Mouse (Mus musculus) heart, embryonic 13.5 days (tissue): ENCODE measurements around the gene Scrn1. TPM values are rescaled to one million over a fixed set of nuclear protein-coding genes. Genes with fewer than 3 reads are reported as not detected.

ENCODE experiments used
- ATAC-seq: fragments of 200-750 bp; cut with Nextera tagmentation; 2 replicates; pipeline ENCODE4 v1.8.0; 2017; ENCODE audit warnings: moderate TSS enrichment; ENCODE audit not compliant: insufficient number of reproducible peaks, low FRiP score, low TSS enrichment; ENCODE audit errors: extremely low read depth
- H3K27ac ChIP-seq: fragments of 300-500 bp; sonication (generic); replicated peaks from 2 replicates; pipeline ENCODE4 v1.5.1; 2015; ENCODE audit warnings: moderate library complexity, mild to moderate bottlenecking, inconsistent platforms
- H3K27me3 ChIP-seq: fragments of 300-500 bp; sonication (generic); replicated peaks from 2 replicates; pipeline ENCODE4 v1.6.1; 2015; ENCODE audit warnings: mild to moderate bottlenecking, inconsistent platforms
- H3K36me3 ChIP-seq: fragments of 300-500 bp; sonication (generic); 2 replicates; pipeline ENCODE4 v1.6.1; 2015; ENCODE audit warnings: mild to moderate bottlenecking, inconsistent platforms
- H3K4me1 ChIP-seq: fragments of 300-500 bp; sonication (generic); 2 replicates; pipeline ENCODE4 v1.6.1; 2015; ENCODE audit warnings: inconsistent platforms
- H3K4me2 ChIP-seq: fragments of 300-500 bp; sonication (generic); 2 replicates; pipeline ENCODE4 v1.6.1; 2015; ENCODE audit warnings: inconsistent platforms, mild to moderate bottlenecking, moderate library complexity
- H3K4me3 ChIP-seq: fragments of 300-500 bp; sonication (generic); 2 replicates; pipeline ENCODE4 v1.5.1; 2015; ENCODE audit warnings: moderate library complexity, mild to moderate bottlenecking, inconsistent platforms
- H3K9ac ChIP-seq: fragments of 300-500 bp; sonication (generic); 2 replicates; pipeline ENCODE4 v1.6.1; 2015; ENCODE audit warnings: inconsistent platforms, mild to moderate bottlenecking, moderate library complexity
- H3K9me3 ChIP-seq: fragments of 300-500 bp; sonication (generic); 2 replicates; pipeline ENCODE4 v1.6.1; 2016; ENCODE audit warnings: inconsistent platforms
- WGBS: fragments of 180-500 bp; shearing (Covaris S2); methylation state at CpG from one replicate; pipeline ENCODE4 v1.1.7; 2015; ENCODE audit warnings: mixed read lengths; 5-methylcytosine and 5-hydroxymethylcytosine counted together
- polyA plus RNA-seq: library from polyadenylated mRNA; unstranded; fragments of >200 nt; fragmentation: Nextera tagmentation; extraction: Ambion mirVana; gene quantifications from 2 replicates; pipeline ENCODE4 v1.2.1, GENCODE M21; 2015

The Scrn1 gene
- polyA plus RNA-seq, 1 experiment from 2014 or later: 9.5 TPM

DNA sequence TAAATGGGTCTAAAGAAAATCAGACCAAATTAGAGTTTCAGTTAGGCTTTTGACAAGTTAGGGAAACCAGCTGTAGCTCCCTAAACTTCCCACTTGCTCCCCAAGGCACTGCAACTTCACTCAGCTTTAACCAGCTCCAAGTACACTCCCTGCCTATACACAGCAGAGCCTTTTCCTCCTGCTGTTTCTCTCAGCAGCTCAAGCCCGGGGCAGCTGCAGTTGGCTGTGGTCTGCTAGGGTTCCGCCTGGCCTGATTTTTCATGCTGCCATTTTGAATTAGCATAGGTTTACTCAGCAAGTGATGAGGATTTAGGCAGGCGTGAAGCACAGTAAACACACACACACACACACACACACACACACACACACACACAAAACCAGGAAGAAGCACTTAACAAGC is 1.3 kb downstream of the Scrn1 start:
- Histone ChIP-seq H3K4me3 (peak overlapping the region; percentile 69), H3K4me2 (peak overlapping the region; percentile 97), H3K27ac (peak overlapping the region; percentile 45; the same call in 1 of the 2 replicates), H3K9me3 (no peaks in the 10 kb centered on the region), H3K36me3 (no peaks in the 10 kb centered on the region), H3K9ac (no peak overlapping the region), H3K27me3 (peaks cover 20% of the 10 kb centered on the region), H3K4me1 (peaks cover 27% of the 10 kb centered on the region)
- ATAC-seq: no peak
- 34% methylated on average over 3 of the region's 3 CpGs for WGBS

DNA sequence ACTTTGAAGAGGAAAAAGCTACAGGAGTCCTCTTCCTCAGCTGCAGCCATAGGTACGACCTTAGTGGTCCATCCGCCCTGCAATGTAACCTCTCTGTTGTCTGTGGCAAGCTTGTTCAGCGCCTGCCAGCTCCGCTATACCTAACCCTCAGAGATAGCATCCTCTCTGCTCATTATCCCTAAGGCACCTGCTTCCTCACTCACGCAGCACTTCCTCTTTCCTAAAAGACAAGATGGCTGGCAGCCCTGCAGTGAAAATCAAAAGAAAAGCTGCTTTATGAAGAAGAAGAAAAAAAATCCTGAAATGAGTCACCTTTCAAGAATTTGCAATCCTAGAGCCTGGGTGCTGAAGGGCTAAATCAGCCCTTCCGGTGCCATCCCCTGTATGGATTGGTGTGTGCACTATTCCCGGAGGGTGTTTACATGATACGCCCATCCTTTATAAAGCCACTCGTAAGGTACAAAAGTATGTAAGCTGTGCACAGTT is 1.7 kb downstream of the Scrn1 start:
- H3K4me3 ChIP-seq: peak overlapping the region; percentile 69; the same call in 1 of the 2 replicates
- no peaks in the 10 kb centered on the region for H3K36me3 ChIP-seq
- peaks cover 27% of the 10 kb centered on the region for H3K4me1 ChIP-seq
- no peak for ATAC-seq
- H3K27me3 ChIP-seq: peaks cover 20% of the 10 kb centered on the region
- H3K27ac ChIP-seq: peak overlapping the region; percentile 45; the same call in 1 of the 2 replicates
- WGBS: 66% methylated on average over 9 of the region's 9 CpGs
- peak overlapping the region; percentile 97 for H3K4me2 ChIP-seq
- H3K9ac ChIP-seq: no peak overlapping the region
- no peaks in the 10 kb centered on the region for H3K9me3 ChIP-seq

DNA sequence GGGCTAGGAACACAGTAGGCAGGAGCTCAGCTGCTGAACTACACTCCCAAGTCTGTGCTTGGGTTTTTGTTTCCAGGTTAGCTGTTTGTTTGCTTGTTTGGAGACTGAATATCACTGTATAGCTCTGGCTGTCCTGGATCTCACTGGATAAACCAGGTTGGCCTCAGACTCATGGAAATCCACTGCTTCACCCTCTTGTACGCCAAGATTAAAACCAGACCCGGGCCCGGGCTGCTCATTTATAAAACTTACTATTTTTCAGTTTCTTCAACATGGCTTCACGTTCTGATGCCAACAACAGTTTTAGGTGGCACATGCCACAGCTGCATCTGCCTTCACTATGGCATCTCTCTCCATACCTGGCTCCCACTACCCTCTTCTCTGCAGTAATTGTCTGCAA is 2.7 kb downstream of the Scrn1 start:
- Histone ChIP-seq H3K36me3 (no peaks in the 10 kb centered on the region), H3K9me3 (no peaks in the 10 kb centered on the region), H3K4me3 (no peak overlapping the region), H3K9ac (no peak overlapping the region), H3K27me3 (peaks cover 20% of the 10 kb centered on the region), H3K4me2 (no peak overlapping the region), H3K4me1 (peaks cover 27% of the 10 kb centered on the region), H3K27ac (no peak overlapping the region)
- WGBS: 86% methylated on average over 4 of the region's 4 CpGs
- no peak for ATAC-seq

DNA sequence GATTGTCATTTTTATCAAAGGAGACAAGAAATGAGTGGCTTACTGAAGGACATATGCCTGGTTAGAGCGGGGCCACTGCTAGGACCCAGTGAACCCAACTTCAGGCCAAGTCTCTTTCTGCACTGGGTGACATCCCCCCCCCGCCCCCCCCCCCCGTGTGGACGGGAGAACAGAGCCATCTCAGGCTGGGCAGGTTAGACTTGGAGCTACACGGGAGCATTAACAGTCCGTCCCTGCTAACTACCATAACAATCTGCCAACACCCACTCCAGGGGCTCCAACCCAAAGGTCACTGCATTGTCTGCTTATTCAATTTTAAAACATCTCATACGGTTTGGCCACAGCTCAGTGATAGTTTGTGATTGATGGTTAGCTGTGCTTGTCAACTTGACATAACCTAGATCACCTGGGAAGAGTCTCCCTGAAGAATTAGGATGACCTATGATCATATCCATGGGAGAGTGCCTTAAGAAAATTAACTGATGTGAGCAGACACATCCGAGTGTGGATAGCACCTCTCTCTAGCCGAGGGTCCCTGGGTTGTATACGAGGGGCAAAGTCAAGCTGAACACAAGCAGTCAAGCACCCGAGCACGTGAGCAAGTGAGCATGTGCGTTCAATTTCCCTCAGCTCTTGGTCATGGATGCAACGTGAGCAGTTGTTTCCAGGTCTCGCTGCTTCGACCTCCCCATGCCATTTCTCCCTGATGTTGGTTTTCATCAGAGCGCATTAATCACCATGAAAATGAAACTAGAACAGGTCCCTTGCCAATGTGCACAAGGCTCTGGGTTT is 4.1 kb downstream of the Scrn1 start:
- H3K27me3 ChIP-seq: peaks cover 20% of the 10 kb centered on the region
- 0 out of 2 replicates have a peak, but pooled peaks cover 4% of the 10 kb centered on the region for H3K9me3 ChIP-seq
- no peak overlapping the region for H3K27ac ChIP-seq
- ATAC-seq: no peak
- peaks cover 27% of the 10 kb centered on the region for H3K4me1 ChIP-seq
- H3K36me3 ChIP-seq: no peaks in the 10 kb centered on the region
- no peak overlapping the region for H3K9ac ChIP-seq
- H3K4me3 ChIP-seq: no peak overlapping the region
- WGBS: 64% methylated on average over 16 of the region's 17 CpGs
- no peak overlapping the region for H3K4me2 ChIP-seq

DNA sequence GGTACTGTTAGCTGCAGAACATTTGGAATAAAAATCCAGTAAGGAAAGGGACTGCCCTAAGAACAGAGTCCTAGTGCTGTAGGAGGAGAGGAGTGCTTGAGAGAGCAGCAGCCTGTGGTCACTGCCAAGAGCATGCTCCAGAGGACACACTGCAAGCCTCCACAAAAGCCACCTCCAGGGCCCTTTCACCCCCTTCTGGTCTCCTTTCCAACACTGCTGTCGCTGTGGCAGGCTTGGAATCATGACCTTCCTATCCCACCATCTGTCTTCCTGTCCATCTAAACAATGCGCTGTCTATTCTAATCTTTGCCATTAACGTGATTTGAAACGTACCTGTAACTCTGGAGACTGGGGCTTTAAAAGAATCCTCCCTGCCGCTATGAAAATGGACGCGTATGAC is 7.8 kb downstream of the Scrn1 start:
- ATAC-seq: no peak
- no peak overlapping the region for H3K4me3 ChIP-seq
- WGBS: 67% methylated on average over 7 of the region's 7 CpGs

DNA sequence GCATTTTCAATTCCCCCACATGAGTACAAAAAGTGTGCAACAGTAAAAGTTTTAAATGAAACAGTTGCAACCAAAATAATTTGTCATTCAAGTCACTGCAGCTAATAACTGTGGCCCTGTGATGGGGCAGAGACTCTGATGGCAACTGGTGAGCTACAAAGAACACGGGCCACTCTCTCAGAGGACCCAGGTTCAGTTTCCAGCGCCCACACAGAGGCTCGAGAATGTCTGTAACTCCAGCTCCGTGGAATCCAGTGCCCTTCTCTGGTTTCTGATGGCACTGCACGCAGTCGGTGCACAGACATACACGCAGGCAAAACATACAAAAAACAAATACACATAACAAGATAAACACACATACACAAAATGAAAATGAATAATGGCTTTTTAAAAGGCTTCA is 8.6 kb downstream of the Scrn1 start:
- no peak for ATAC-seq
- Histone ChIP-seq H3K4me1 (peaks cover 31% of the 10 kb centered on the region), H3K9ac (no peak overlapping the region), H3K4me3 (no peak overlapping the region), H3K27ac (no peak overlapping the region), H3K9me3 (0 out of 2 replicates have a peak, but pooled peaks cover 4% of the 10 kb centered on the region), H3K4me2 (no peak overlapping the region), H3K36me3 (no peaks in the 10 kb centered on the region), H3K27me3 (no peaks in the 10 kb centered on the region; the same call in 1 of the 2 replicates)
- 90% methylated on average over 7 of the region's 7 CpGs for WGBS

More for the DNA sequence above, 7.8 kb downstream of the Scrn1 start:
- Histone ChIP-seq H3K36me3 (no peaks in the 10 kb centered on the region), H3K4me2 (no peak overlapping the region), H3K27ac (no peak overlapping the region), H3K9ac (no peak overlapping the region), H3K27me3 (no peaks in the 10 kb centered on the region; the same call in 1 of the 2 replicates), H3K4me1 (peaks cover 31% of the 10 kb centered on the region), H3K9me3 (0 out of 2 replicates have a peak, but pooled peaks cover 4% of the 10 kb centered on the region)

DNA sequence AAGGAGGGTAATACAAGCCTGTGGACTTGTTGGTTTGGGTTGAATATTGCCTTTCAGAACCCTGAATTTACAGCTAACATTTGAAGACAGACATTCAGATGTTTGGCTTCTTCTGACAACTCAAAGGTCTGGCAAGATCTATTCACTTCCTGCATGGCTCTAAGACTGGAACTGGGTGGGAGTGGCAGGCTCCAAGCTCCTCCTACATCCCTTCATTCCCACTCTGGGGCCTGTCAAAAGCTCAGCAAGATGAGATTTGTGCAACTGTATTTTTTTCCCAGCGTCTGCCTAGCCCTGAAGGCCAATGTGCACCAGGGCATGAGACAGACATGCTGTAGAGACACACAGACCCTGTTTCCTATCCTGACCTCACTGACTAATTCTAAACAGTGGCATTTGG is 10.5 kb downstream of the Scrn1 start:
- H3K27me3 ChIP-seq: no peaks in the 10 kb centered on the region; the same call in 1 of the 2 replicates
- H3K4me2 ChIP-seq: no peak overlapping the region
- H3K9ac ChIP-seq: no peak overlapping the region
- 0 out of 2 replicates have a peak, but pooled peaks cover 4% of the 10 kb centered on the region for H3K9me3 ChIP-seq
- peak overlapping the region; percentile 60 for H3K27ac ChIP-seq
- no peaks in the 10 kb centered on the region for H3K36me3 ChIP-seq
- H3K4me1 ChIP-seq: peaks cover 33% of the 10 kb centered on the region
- 52% methylated on average over 1 of the region's 1 CpGs for WGBS
- ATAC-seq: no peak
- no peak overlapping the region for H3K4me3 ChIP-seq

DNA sequence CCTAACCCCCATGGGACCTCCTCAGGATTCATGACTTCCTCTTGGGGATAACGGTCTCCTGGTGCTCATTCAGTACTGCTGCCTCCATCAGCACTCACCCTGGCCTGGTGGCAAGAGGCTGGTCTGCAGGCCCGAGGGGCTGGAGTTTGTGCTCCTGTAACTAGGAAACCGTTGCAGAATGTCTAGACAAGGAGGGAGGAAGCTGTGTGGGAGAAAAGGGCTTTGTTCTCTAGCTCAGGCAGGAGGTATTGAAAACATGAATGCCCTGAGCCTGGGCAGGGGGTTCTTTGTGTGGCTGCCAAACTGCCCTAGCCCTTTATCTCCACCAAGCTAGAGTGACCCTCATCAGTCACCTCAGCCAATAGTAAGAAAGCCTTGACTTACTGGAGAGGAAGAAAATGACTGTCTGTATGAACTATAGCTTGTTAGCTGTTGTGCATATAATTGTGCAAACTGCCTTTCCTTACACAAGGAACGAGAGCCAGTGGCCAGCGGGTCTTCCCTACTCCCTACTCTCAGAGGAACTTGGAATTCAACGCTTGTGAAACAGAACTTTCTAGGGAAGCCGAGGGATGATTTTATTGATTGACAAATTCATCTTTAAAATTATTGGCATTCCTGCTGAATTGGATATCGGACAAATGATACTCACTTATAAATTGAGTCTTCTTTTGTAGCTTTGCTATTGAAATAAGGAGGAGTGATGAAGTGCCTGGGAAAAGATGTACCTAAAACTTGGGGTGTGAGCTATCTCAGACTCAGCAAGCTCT is 11.8 kb downstream of the Scrn1 start:
- Histone ChIP-seq H3K9ac (0 out of 2 replicates have a peak overlapping the region, but pooled peaks have one; percentile 11), H3K27me3 (no peaks in the 10 kb centered on the region; the same call in 1 of the 2 replicates), H3K4me3 (no peak overlapping the region), H3K9me3 (0 out of 2 replicates have a peak, but pooled peaks cover 4% of the 10 kb centered on the region), H3K36me3 (no peaks in the 10 kb centered on the region), H3K27ac (peak overlapping the region; percentile 60), H3K4me1 (peaks cover 46% of the 10 kb centered on the region), H3K4me2 (no peak overlapping the region)
- 50% methylated on average over 8 of the region's 8 CpGs for WGBS
- no peak for ATAC-seq

DNA sequence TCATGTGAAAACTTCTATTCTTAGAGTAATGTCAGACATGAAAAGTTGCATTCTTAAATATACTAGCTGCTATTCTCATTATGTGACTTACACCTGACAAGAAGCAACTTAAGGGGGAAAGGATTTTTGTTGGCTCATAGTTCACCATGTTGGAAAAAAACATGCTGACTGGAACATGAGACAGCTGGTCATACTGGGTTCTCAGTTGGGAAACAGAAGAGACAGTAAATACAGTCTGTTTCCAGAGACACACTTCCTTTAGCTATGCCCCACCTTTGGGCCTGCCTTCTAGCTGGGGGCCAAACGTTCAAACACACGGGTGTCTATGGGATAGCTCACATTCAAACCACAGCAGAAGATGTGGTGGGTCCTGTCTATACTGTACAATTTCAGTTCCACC is 12.7 kb downstream of the Scrn1 start:
- H3K4me1 ChIP-seq: peaks cover 55% of the 10 kb centered on the region
- H3K9ac ChIP-seq: no peak overlapping the region
- 72% methylated on average over 2 of the region's 2 CpGs for WGBS
- H3K4me2 ChIP-seq: no peak overlapping the region
- 0 out of 2 replicates have a peak, but pooled peaks cover 4% of the 10 kb centered on the region for H3K9me3 ChIP-seq
- ATAC-seq: no peak
- H3K4me3 ChIP-seq: no peak overlapping the region
- no peaks in the 10 kb centered on the region for H3K36me3 ChIP-seq
- H3K27ac ChIP-seq: peak overlapping the region; percentile 60
- no peaks in the 10 kb centered on the region; the same call in 1 of the 2 replicates for H3K27me3 ChIP-seq

DNA sequence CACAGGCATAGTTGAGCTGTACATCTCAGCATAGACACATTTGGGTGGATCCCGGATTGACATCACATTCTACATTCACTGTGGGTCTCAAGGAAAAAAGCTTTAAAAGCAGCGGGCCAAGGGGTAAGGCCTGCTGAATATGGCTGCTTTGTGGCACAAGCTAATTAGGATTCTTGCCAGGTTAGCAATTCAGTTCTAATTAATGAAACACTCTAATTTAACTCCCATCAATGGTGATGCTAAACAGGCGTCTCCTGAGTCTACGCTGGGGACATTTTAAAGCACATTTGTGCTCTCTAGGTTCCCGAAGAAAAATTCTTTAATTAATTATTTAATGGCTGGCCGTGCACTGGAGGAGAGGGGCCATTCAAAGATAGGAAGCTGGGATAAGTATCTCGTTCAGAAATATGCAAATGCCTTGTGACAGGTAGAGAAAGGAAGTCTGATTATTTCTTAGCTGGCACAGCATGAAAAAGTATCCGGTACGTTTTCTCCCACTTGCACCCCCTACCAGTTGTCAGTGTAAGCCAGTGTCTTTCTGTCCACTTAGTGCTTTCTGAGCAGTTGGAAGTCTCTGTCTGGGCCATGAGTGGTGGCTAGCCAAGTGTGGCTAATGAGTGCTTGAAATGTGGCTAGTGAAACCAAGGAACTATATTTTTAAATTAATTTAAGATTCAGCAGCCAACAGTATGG is 13.4 kb downstream of the Scrn1 start:
- peaks cover 62% of the 10 kb centered on the region for H3K4me1 ChIP-seq
- H3K4me3 ChIP-seq: no peak overlapping the region
- H3K36me3 ChIP-seq: no peaks in the 10 kb centered on the region
- H3K27ac ChIP-seq: no peak overlapping the region
- H3K4me2 ChIP-seq: no peak overlapping the region
- 0 out of 2 replicates have a peak, but pooled peaks cover 4% of the 10 kb centered on the region for H3K9me3 ChIP-seq
- 78% methylated on average over 9 of the region's 9 CpGs for WGBS
- H3K27me3 ChIP-seq: no peaks in the 10 kb centered on the region; the same call in 1 of the 2 replicates
- no peak for ATAC-seq
- no peak overlapping the region for H3K9ac ChIP-seq
